Mouse (Mus musculus): ENCODE data around the gene Gins3. TPM values are rescaled to one million over a fixed set of nuclear protein-coding genes. Genes with fewer than 3 reads are reported as not detected.

Gins3 gene
- polyA plus RNA-seq, 1 experiment, result 10.7 TPM

DNA sequence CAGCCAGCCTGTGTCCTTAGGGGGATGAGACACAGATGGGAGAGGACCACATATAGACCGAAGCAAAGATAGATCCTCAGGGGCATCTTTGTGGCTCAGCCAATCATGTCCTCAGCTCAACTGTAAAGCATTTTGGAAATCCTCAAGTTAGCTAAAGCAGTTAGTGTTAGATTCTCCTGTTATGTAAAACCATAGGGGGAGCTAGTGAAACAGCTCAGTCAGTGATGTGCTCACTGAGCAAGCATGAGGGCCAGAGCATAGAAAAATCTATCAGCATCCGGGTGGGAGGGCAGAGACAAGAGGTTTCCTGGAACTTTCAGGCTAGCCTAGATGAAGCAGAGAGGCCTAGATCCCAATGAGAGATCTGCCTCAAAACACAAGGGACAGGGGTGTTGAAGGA, 8.4 kb upstream of the Gins3 start:
- Histone ChIP-seq H3K36me3 (ENCODE audit: control insufficient read depth, insufficient read depth, low read length, poor library complexity, severe bottlenecking) (no peaks in the 10 kb centered on the region), H3K27me3 (ENCODE audit: control insufficient read depth, insufficient read depth, low read length, poor library complexity, severe bottlenecking) (no peaks in the 10 kb centered on the region), H3K9ac (ENCODE audit: low read depth, poor library complexity, severe bottlenecking) (no peak overlapping the region), H3K9me3 (replicated peaks; ENCODE audit: control insufficient read depth, insufficient read depth, low read length, poor library complexity, severe bottlenecking) (no peaks in the 10 kb centered on the region), H3K27ac (ENCODE audit: insufficient read depth, low read length) (no peak overlapping the region), H3K4me1 (ENCODE audit: control insufficient read depth, insufficient read depth, low read length) (no peaks in the 10 kb centered on the region), H3K4me3 (ENCODE audit: low read depth, low read length) (no peak overlapping the region)
- TF ChIP-seq EP300 (IDR thresholded peaks at IDR 0.05; ENCODE audit: insufficient read depth, low read depth, low read length) (no peak), CTCF (IDR thresholded peaks at IDR 0.05; ENCODE audit: low read depth, low read length) (no peak), POLR2A (IDR thresholded peaks at IDR 0.05; ENCODE audit: insufficient read depth, low read length) (no peak)

DNA sequence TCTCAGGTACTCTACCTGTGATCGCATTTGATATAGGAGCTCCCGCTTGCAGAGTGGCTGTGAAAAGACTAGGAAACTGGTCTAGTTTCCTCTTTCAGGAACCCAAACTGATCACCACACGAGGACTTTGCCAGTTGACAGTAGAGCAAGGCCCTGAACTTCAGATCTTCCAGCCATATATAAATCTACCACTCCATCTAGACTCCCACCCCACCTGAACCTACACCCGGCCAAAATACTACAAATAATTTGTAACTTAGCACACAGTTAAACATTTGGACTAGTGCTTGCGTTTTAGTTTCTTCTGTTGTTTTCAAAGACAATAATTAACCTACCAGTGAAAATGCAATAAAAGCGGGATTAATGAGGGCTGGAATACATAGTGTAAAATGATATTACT, 413 bp upstream of the Gins3 start:
- Histone ChIP-seq H3K4me3 (ENCODE audit: low read depth, low read length) (no peak overlapping the region), H3K27me3 (ENCODE audit: control insufficient read depth, insufficient read depth, low read length, poor library complexity, severe bottlenecking) (no peaks in the 10 kb centered on the region), H3K36me3 (ENCODE audit: control insufficient read depth, insufficient read depth, low read length, poor library complexity, severe bottlenecking) (peaks cover 6% of the 10 kb centered on the region; the same call in 1 of the 2 replicates), H3K9me3 (replicated peaks; ENCODE audit: control insufficient read depth, insufficient read depth, low read length, poor library complexity, severe bottlenecking) (no peaks in the 10 kb centered on the region), H3K27ac (ENCODE audit: insufficient read depth, low read length) (no peak overlapping the region), H3K4me1 (ENCODE audit: control insufficient read depth, insufficient read depth, low read length) (no peaks in the 10 kb centered on the region), H3K9ac (ENCODE audit: low read depth, poor library complexity, severe bottlenecking) (no peak overlapping the region)
- TF ChIP-seq EP300 (IDR thresholded peaks at IDR 0.05; ENCODE audit: insufficient read depth, low read depth, low read length), result no peak
- no peak for TF ChIP-seq CTCF (IDR thresholded peaks at IDR 0.05; ENCODE audit: low read depth, low read length)
- no peak for TF ChIP-seq POLR2A (IDR thresholded peaks at IDR 0.05; ENCODE audit: insufficient read depth, low read length)

DNA sequence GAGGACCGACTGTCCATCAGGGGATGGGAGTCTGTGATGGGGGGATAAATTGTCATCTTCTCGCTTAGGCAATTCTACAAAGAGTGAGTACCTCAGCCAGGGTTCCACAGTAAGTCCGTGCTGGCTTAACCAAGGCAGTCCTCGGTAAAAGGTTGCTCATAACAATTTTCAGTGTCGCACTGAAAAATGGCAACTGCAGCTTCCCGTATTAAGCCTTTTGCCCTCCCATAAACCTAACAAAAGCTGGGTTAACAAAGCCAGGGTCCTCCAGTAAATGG, 749 bp downstream of the Gins3 start:
- TF ChIP-seq POLR2A (IDR thresholded peaks at IDR 0.05; ENCODE audit: insufficient read depth, low read length) (no peak), CTCF (IDR thresholded peaks at IDR 0.05; ENCODE audit: low read depth, low read length) (no peak), EP300 (IDR thresholded peaks at IDR 0.05; ENCODE audit: insufficient read depth, low read depth, low read length) (no peak)
- H3K4me1 ChIP-seq (ENCODE audit: control insufficient read depth, insufficient read depth, low read length), result no peaks in the 10 kb centered on the region
- peak overlapping the region; percentile 88 for H3K4me3 ChIP-seq (ENCODE audit: low read depth, low read length)
- H3K27me3 ChIP-seq (ENCODE audit: control insufficient read depth, insufficient read depth, low read length, poor library complexity, severe bottlenecking), result no peaks in the 10 kb centered on the region
- peak overlapping the region; percentile 89 for H3K9ac ChIP-seq (ENCODE audit: low read depth, poor library complexity, severe bottlenecking)
- peaks cover 10% of the 10 kb centered on the region for H3K36me3 ChIP-seq (ENCODE audit: control insufficient read depth, insufficient read depth, low read length, poor library complexity, severe bottlenecking)
- no peak overlapping the region for H3K27ac ChIP-seq (ENCODE audit: insufficient read depth, low read length)
- H3K9me3 ChIP-seq (replicated peaks; ENCODE audit: control insufficient read depth, insufficient read depth, low read length, poor library complexity, severe bottlenecking), result no peaks in the 10 kb centered on the region

DNA sequence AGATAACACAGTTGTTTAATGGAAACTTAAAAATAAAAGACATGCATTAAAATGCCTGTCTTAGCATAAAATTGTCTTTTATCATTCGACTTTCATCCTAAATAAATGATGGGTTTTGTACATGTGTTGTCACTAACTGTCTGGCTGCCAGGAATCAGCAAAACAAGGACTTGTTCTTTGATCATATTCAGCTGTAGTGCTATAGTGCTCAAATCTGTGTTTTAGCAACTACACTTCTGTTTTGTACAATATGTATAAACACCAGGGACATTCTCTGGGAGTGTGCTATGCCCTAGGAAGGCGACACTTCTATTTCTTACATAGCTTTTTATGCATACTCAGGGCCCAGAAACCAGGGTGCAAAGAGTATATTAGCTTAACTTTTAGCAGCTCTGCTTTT, 11.7 kb downstream of the Gins3 start:
- no peak overlapping the region for H3K27ac ChIP-seq (ENCODE audit: insufficient read depth, low read length)
- peaks cover 18% of the 10 kb centered on the region for H3K36me3 ChIP-seq (ENCODE audit: control insufficient read depth, insufficient read depth, low read length, poor library complexity, severe bottlenecking)
- no peaks in the 10 kb centered on the region for H3K4me1 ChIP-seq (ENCODE audit: control insufficient read depth, insufficient read depth, low read length)
- no peak for TF ChIP-seq EP300 (IDR thresholded peaks at IDR 0.05; ENCODE audit: insufficient read depth, low read depth, low read length)
- no peak for TF ChIP-seq CTCF (IDR thresholded peaks at IDR 0.05; ENCODE audit: low read depth, low read length)
- TF ChIP-seq POLR2A (IDR thresholded peaks at IDR 0.05; ENCODE audit: insufficient read depth, low read length), result no peak
- H3K4me3 ChIP-seq (ENCODE audit: low read depth, low read length), result no peak overlapping the region
- no peaks in the 10 kb centered on the region for H3K9me3 ChIP-seq (replicated peaks; ENCODE audit: control insufficient read depth, insufficient read depth, low read length, poor library complexity, severe bottlenecking)
- H3K9ac ChIP-seq (ENCODE audit: low read depth, poor library complexity, severe bottlenecking), result no peak overlapping the region
- H3K27me3 ChIP-seq (ENCODE audit: control insufficient read depth, insufficient read depth, low read length, poor library complexity, severe bottlenecking), result no peaks in the 10 kb centered on the region

DNA sequence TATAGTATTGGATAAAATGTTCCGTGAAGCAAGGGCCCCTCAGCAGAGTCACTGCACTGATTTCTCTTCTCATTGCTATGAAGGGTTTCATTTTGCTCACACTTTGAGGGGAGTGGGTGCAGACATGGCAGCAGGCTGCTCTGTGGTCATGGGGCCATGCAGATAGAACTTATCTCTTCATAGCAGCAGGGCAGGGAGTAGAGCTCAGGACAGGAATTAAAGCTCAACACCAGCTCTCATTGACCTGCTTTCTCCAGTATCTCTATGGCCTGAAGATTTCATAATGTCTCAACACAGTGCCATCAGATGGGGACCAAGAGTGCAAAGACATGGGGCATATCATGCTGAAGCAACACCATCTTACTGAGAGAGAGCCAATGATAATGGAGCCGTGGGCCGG, 15.0 kb downstream of the Gins3 start:
- Histone ChIP-seq H3K27me3 (ENCODE audit: control insufficient read depth, insufficient read depth, low read length, poor library complexity, severe bottlenecking) (no peaks in the 10 kb centered on the region), H3K27ac (ENCODE audit: insufficient read depth, low read length) (no peak overlapping the region), H3K4me3 (ENCODE audit: low read depth, low read length) (no peak overlapping the region), H3K9me3 (replicated peaks; ENCODE audit: control insufficient read depth, insufficient read depth, low read length, poor library complexity, severe bottlenecking) (no peaks in the 10 kb centered on the region), H3K36me3 (ENCODE audit: control insufficient read depth, insufficient read depth, low read length, poor library complexity, severe bottlenecking) (peaks cover 9% of the 10 kb centered on the region), H3K9ac (ENCODE audit: low read depth, poor library complexity, severe bottlenecking) (no peak overlapping the region), H3K4me1 (ENCODE audit: control insufficient read depth, insufficient read depth, low read length) (no peaks in the 10 kb centered on the region)
- TF ChIP-seq CTCF (IDR thresholded peaks at IDR 0.05; ENCODE audit: low read depth, low read length) (no peak), POLR2A (IDR thresholded peaks at IDR 0.05; ENCODE audit: insufficient read depth, low read length) (no peak), EP300 (IDR thresholded peaks at IDR 0.05; ENCODE audit: insufficient read depth, low read depth, low read length) (no peak)

DNA sequence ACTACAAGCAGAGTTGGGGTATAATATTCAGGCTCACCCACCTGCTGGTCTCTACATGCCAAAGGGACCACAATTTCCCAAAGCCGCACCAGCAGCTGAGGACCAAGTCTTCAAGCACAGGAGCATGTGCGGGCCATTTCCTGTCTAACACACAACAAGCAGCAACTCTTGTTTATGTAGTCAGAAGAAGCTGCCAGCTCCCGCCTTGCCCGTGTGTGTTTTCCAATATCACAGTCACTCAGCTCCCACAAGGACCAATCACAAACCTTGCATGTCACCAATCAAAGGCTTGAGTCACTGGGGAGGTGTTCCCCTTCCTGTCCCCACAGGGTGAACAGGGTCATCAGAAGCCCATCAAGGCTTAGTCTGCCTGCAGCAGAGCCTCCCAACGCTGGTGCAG, 20.1 kb downstream of the Gins3 start:
- no peak overlapping the region for H3K4me3 ChIP-seq (ENCODE audit: low read depth, low read length)
- no peaks in the 10 kb centered on the region for H3K36me3 ChIP-seq (ENCODE audit: control insufficient read depth, insufficient read depth, low read length, poor library complexity, severe bottlenecking)
- TF ChIP-seq POLR2A (IDR thresholded peaks at IDR 0.05; ENCODE audit: insufficient read depth, low read length) (no peak), EP300 (IDR thresholded peaks at IDR 0.05; ENCODE audit: insufficient read depth, low read depth, low read length) (no peak), CTCF (IDR thresholded peaks at IDR 0.05; ENCODE audit: low read depth, low read length) (no peak)
- no peak overlapping the region for H3K9ac ChIP-seq (ENCODE audit: low read depth, poor library complexity, severe bottlenecking)
- H3K27me3 ChIP-seq (ENCODE audit: control insufficient read depth, insufficient read depth, low read length, poor library complexity, severe bottlenecking), result no peaks in the 10 kb centered on the region
- H3K4me1 ChIP-seq (ENCODE audit: control insufficient read depth, insufficient read depth, low read length), result no peaks in the 10 kb centered on the region
- no peaks in the 10 kb centered on the region for H3K9me3 ChIP-seq (replicated peaks; ENCODE audit: control insufficient read depth, insufficient read depth, low read length, poor library complexity, severe bottlenecking)
- no peak overlapping the region for H3K27ac ChIP-seq (ENCODE audit: insufficient read depth, low read length)
